Mouse (Mus musculus) testis, adult 2 months (tissue): ENCODE measurements at regions not wholly inside any gene's neighbourhood (a gene's known extent, or its start where the extent isn't known, plus 50 kb on each side); places are given as distances from the start of the nearest gene placed in this dataset.

Experiments used
- CTCF ChIP-seq: fragments of 200-500 bp; IDR thresholded peaks from 2 replicates; pipeline ENCODE4 v1.5.1; 2012; ENCODE audit warnings: low read depth, mild to moderate bottlenecking, inconsistent platforms, low read length, moderate library complexity; ENCODE audit not compliant: control insufficient read depth, insufficient read depth, insufficient replicate concordance
- POLR2A ChIP-seq: fragments of 200-500 bp; IDR thresholded peaks from 2 replicates; pipeline ENCODE4 v1.6.1; 2012; ENCODE audit warnings: low read depth, mild to moderate bottlenecking, inconsistent platforms, low read length, moderate library complexity; ENCODE audit not compliant: control insufficient read depth

GRCm38 (mm10) chr3:35152191-35152590, 502.0 kb downstream of the Sox2 start:
- TF ChIP-seq POLR2A (no peak), CTCF (no peak)
